Mouse (Mus musculus) layer of hippocampus, adult 9-10 months (tissue): ENCODE results near the gene Piga.

Experiments used
- DNase-seq: peaks from one replicate; pipeline ENCODE4 v3.0.0; 2022; ENCODE audit warnings: low spot score

Gene Piga

GRCm38 (mm10) chrX:164419471-164419939 lies at the start of gene Piga:
Gene Piga, plus strand, starts transcription at chrX:164419787.
- peak; percentile 76 for DNase-seq

- DNase-seq = no peak
Observed at GRCm38 (mm10) chrX:164370576-164370975, 49.0 kb upstream of the Piga start.

- no peak for DNase-seq
Observed at GRCm38 (mm10) chrX:164373081-164373480, 46.5 kb upstream of the Piga start, which contains the start of gene Vegfd. Gene Vegfd, plus strand, starts transcription at chrX:164373378.

GRCm38 (mm10) chrX:164374586-164374985 lies 45.0 kb upstream of the Piga start:
- no peak for DNase-seq

GRCm38 (mm10) chrX:164379721-164380120 lies 39.9 kb upstream of the Piga start:
- no peak for DNase-seq

- DNase-seq = no peak
Observed at GRCm38 (mm10) chrX:164381618-164382408, 37.8 kb upstream of the Piga start.

- no peak for DNase-seq
Observed at GRCm38 (mm10) chrX:164394091-164394490, 25.5 kb upstream of the Piga start.

GRCm38 (mm10) chrX:164398456-164398855 lies 21.1 kb upstream of the Piga start:
- DNase-seq = no peak

- no peak for DNase-seq
Observed at GRCm38 (mm10) chrX:164405080-164405649, 14.4 kb upstream of the Piga start.

- no peak for DNase-seq
Observed at GRCm38 (mm10) chrX:164406133-164407022, 13.2 kb upstream of the Piga start.

- no peak for DNase-seq
Observed at GRCm38 (mm10) chrX:164408301-164408927, 11.2 kb upstream of the Piga start.

GRCm38 (mm10) chrX:164410562-164410961 lies 9.0 kb upstream of the Piga start:
- DNase-seq = no peak

GRCm38 (mm10) chrX:164416803-164417202 lies 2.8 kb upstream of the Piga start:
- no peak for DNase-seq

- DNase-seq = no peak
Observed at GRCm38 (mm10) chrX:164418008-164418407, 1.6 kb upstream of the Piga start.

- DNase-seq = no peak
Observed at GRCm38 (mm10) chrX:164419955-164420354, 368 bp downstream of the Piga start.

- DNase-seq = no peak
Observed at GRCm38 (mm10) chrX:164420518-164420917, 931 bp downstream of the Piga start.

- DNase-seq = no peak
Observed at GRCm38 (mm10) chrX:164424821-164425220, 5.2 kb downstream of the Piga start.

GRCm38 (mm10) chrX:164427295-164427694 lies 7.7 kb downstream of the Piga start:
- DNase-seq = no peak

- DNase-seq = no peak
Observed at GRCm38 (mm10) chrX:164428224-164428623, 8.6 kb downstream of the Piga start.

GRCm38 (mm10) chrX:164430621-164431020 lies 11.0 kb downstream of the Piga start:
- no peak for DNase-seq

- DNase-seq = no peak
Observed at GRCm38 (mm10) chrX:164431133-164431532, 11.5 kb downstream of the Piga start.

- DNase-seq = no peak
Observed at GRCm38 (mm10) chrX:164431541-164431940, 12.0 kb downstream of the Piga start.
